Mouse (Mus musculus) limb, embryonic 13.5 days (tissue): Measurements from ENCODE around the gene Dpt. TPM values are rescaled to one million over a fixed set of nuclear protein-coding genes. Genes with fewer than 3 reads are reported as not detected.
"Not testable (repeated sequence)": the region's sequence is repeated elsewhere in the genome, so short reads cannot be mapped to it uniquely, and the experiment has no call there.

ENCODE experiments used
- ATAC-seq: fragments of 200-750 bp; cut with Nextera tagmentation; 2 replicates; pipeline ENCODE4 v1.8.0; 2017; ENCODE audit warnings: low read depth, moderate number of reproducible peaks, moderate TSS enrichment; ENCODE audit not compliant: low FRiP score
- H3K27ac ChIP-seq: fragments of 300-500 bp; sonication (generic); 2 replicates; pipeline ENCODE4 v1.5.1; 2015; ENCODE audit warnings: inconsistent platforms, mild to moderate bottlenecking, moderate library complexity
- H3K27me3 ChIP-seq: fragments of 300-500 bp; sonication (generic); 2 replicates; pipeline ENCODE4 v1.6.1; 2015; ENCODE audit warnings: mild to moderate bottlenecking, inconsistent platforms
- H3K36me3 ChIP-seq: fragments of 300-500 bp; sonication (generic); 2 replicates; pipeline ENCODE4 v1.6.1; 2015; ENCODE audit warnings: inconsistent platforms, mild to moderate bottlenecking, moderate library complexity
- H3K4me1 ChIP-seq: fragments of 300-500 bp; sonication (generic); 2 replicates; pipeline ENCODE4 v1.6.1; 2015; ENCODE audit warnings: inconsistent platforms
- H3K4me2 ChIP-seq: fragments of 300-500 bp; sonication (generic); replicated peaks from 2 replicates; pipeline ENCODE4 v1.6.1; 2015; ENCODE audit warnings: inconsistent platforms, mild to moderate bottlenecking, moderate library complexity
- H3K4me3 ChIP-seq: fragments of 300-500 bp; sonication (generic); 2 replicates; pipeline ENCODE4 v1.5.1; 2015; ENCODE audit warnings: moderate library complexity, mild to moderate bottlenecking, inconsistent platforms
- H3K9ac ChIP-seq: fragments of 300-500 bp; sonication (generic); 2 replicates; pipeline ENCODE4 v1.6.1; 2015; ENCODE audit warnings: mild to moderate bottlenecking, inconsistent platforms
- H3K9me3 ChIP-seq: fragments of 300-500 bp; sonication (generic); 2 replicates; pipeline ENCODE4 v1.6.1; 2016; ENCODE audit warnings: inconsistent platforms
- WGBS: fragments of 180-500 bp; shearing (Covaris S2); methylation state at CpG from one replicate; pipeline ENCODE4 v1.1.7; 2015; 5-methylcytosine and 5-hydroxymethylcytosine counted together
- polyA plus RNA-seq: library from polyadenylated mRNA; unstranded; fragments of >200 nt; fragmentation: Nextera tagmentation; extraction: Ambion mirVana; gene quantifications from 2 replicates; pipeline ENCODE4 v1.2.1, GENCODE M21; 2015

Dpt gene
- polyA plus RNA-seq, result 6.3 and 7.2 TPM in 2 replicates

- peak; percentile 54; the same call in 1 of the 2 replicates for ATAC-seq
Measured at GRCm38 (mm10) chr1:164796471-164796870, at the start of gene Dpt. Gene Dpt, plus strand, starts transcription at chr1:164796644.

GRCm38 (mm10) chr1:164753736-164754135 lies 42.7 kb upstream of the Dpt start:
- Histone ChIP-seq H3K36me3 (no peaks in the 10 kb centered on the region), H3K9me3 (no peaks in the 10 kb centered on the region), H3K9ac (no peak overlapping the region), H3K4me1 (peaks cover 6% of the 10 kb centered on the region), H3K27ac (no peak overlapping the region), H3K4me2 (no peak overlapping the region), H3K27me3 (no peaks in the 10 kb centered on the region), H3K4me3 (no peak overlapping the region)
- WGBS, result 95% methylated on average over 4 of the region's 4 CpGs
- ATAC-seq, result no peak

More at GRCm38 (mm10) chr1:164796471-164796870, at the start of gene Dpt:
- Histone ChIP-seq H3K4me2 (peak within 1 kb of the TSS; percentile 42), H3K36me3 (no peaks in the 10 kb centered on the region), H3K27ac (no peak within 1 kb of the TSS; the same call in 1 of the 2 replicates), H3K4me3 (no peak within 1 kb of the TSS), H3K9me3 (no peaks in the 10 kb centered on the region), H3K27me3 (no peaks in the 10 kb centered on the region), H3K9ac (no peak within 1 kb of the TSS), H3K4me1 (peaks cover 33% of the 10 kb centered on the region)
- 50% methylated on average over 8 of the region's 8 CpGs for WGBS

GRCm38 (mm10) chr1:164755671-164756070 lies 40.8 kb upstream of the Dpt start:
- Histone ChIP-seq H3K4me3 (no peak overlapping the region), H3K36me3 (no peaks in the 10 kb centered on the region), H3K4me1 (peaks cover 14% of the 10 kb centered on the region), H3K9ac (no peak overlapping the region), H3K27ac (no peak overlapping the region), H3K27me3 (no peaks in the 10 kb centered on the region), H3K9me3 (no peaks in the 10 kb centered on the region), H3K4me2 (no peak overlapping the region)
- peak; percentile 66; the same call in 1 of the 2 replicates for ATAC-seq
- 43% methylated on average over 3 of the region's 3 CpGs for WGBS

- H3K4me2 ChIP-seq, result no peak overlapping the region
- H3K36me3 ChIP-seq, result no peaks in the 10 kb centered on the region
- ATAC-seq, result no peak
- H3K4me3 ChIP-seq, result no peak overlapping the region
- no peak overlapping the region for H3K27ac ChIP-seq
- H3K9me3 ChIP-seq, result no peaks in the 10 kb centered on the region
- 75% methylated on average over 2 of the region's 2 CpGs for WGBS
- H3K4me1 ChIP-seq, result peaks cover 14% of the 10 kb centered on the region
- no peak overlapping the region for H3K9ac ChIP-seq
- no peaks in the 10 kb centered on the region for H3K27me3 ChIP-seq
Measured at GRCm38 (mm10) chr1:164756951-164757350, 39.5 kb upstream of the Dpt start.

GRCm38 (mm10) chr1:164758401-164758800 lies 38.0 kb upstream of the Dpt start:
- Histone ChIP-seq H3K27me3 (no peaks in the 10 kb centered on the region), H3K4me1 (peaks cover 14% of the 10 kb centered on the region), H3K4me2 (no peak overlapping the region), H3K4me3 (no peak overlapping the region), H3K27ac (no peak overlapping the region), H3K36me3 (no peaks in the 10 kb centered on the region), H3K9ac (no peak overlapping the region), H3K9me3 (no peaks in the 10 kb centered on the region)
- WGBS, result 67% methylated on average over 2 of the region's 2 CpGs
- ATAC-seq, result no peak

- no peak for ATAC-seq
- Histone ChIP-seq H3K27ac (no peak overlapping the region), H3K36me3 (no peaks in the 10 kb centered on the region), H3K4me1 (peaks cover 10% of the 10 kb centered on the region), H3K27me3 (no peaks in the 10 kb centered on the region), H3K4me3 (no peak overlapping the region), H3K9me3 (no peaks in the 10 kb centered on the region), H3K4me2 (no peak overlapping the region), H3K9ac (no peak overlapping the region)
- 62% methylated on average over 2 of the region's 2 CpGs for WGBS
Measured at GRCm38 (mm10) chr1:164762276-164762675, 34.2 kb upstream of the Dpt start.

GRCm38 (mm10) chr1:164766646-164767045 lies 29.8 kb upstream of the Dpt start:
- H3K27ac ChIP-seq, result no peak overlapping the region
- no peak overlapping the region for H3K4me3 ChIP-seq
- H3K4me2 ChIP-seq, result no peak overlapping the region
- no peaks in the 10 kb centered on the region for H3K36me3 ChIP-seq
- no peaks in the 10 kb centered on the region for H3K27me3 ChIP-seq
- H3K9me3 ChIP-seq, result no peaks in the 10 kb centered on the region
- H3K9ac ChIP-seq, result no peak overlapping the region
- no peaks in the 10 kb centered on the region for H3K4me1 ChIP-seq
- WGBS, result 74% methylated on average over 3 of the region's 3 CpGs
- no peak for ATAC-seq

- H3K9me3 ChIP-seq, result peaks cover 12% of the 10 kb centered on the region; the same call in 1 of the 2 replicates
- WGBS, result 57% methylated on average over 7 of the region's 7 CpGs
- no peak overlapping the region for H3K4me2 ChIP-seq
- no peak overlapping the region for H3K27ac ChIP-seq
- H3K27me3 ChIP-seq, result no peaks in the 10 kb centered on the region
- no peaks in the 10 kb centered on the region for H3K36me3 ChIP-seq
- peak; percentile 71 for ATAC-seq
- H3K4me1 ChIP-seq, result no peaks in the 10 kb centered on the region
- H3K4me3 ChIP-seq, result no peak overlapping the region
- H3K9ac ChIP-seq, result no peak overlapping the region
Measured at GRCm38 (mm10) chr1:164770611-164771010, 25.8 kb upstream of the Dpt start.

GRCm38 (mm10) chr1:164780851-164781510 lies 15.5 kb upstream of the Dpt start:
- peaks cover 4% of the 10 kb centered on the region; the same call in 1 of the 2 replicates for H3K9me3 ChIP-seq
- no peak overlapping the region for H3K4me3 ChIP-seq
- peaks cover 20% of the 10 kb centered on the region for H3K4me1 ChIP-seq
- H3K4me2 ChIP-seq, result no peak overlapping the region
- no peaks in the 10 kb centered on the region for H3K36me3 ChIP-seq
- no peak overlapping the region for H3K27ac ChIP-seq
- WGBS, result 28% methylated on average over 7 of the region's 7 CpGs
- no peaks in the 10 kb centered on the region for H3K27me3 ChIP-seq
- ATAC-seq, result peak; percentile 66
- no peak overlapping the region for H3K9ac ChIP-seq

GRCm38 (mm10) chr1:164786165-164786564 lies 10.3 kb upstream of the Dpt start:
- ATAC-seq, result no peak
- Histone ChIP-seq H3K4me1 (peaks cover 21% of the 10 kb centered on the region), H3K9me3 (no peaks in the 10 kb centered on the region), H3K4me2 (no peak overlapping the region), H3K27me3 (no peaks in the 10 kb centered on the region), H3K27ac (no peak overlapping the region), H3K36me3 (no peaks in the 10 kb centered on the region), H3K4me3 (no peak overlapping the region), H3K9ac (no peak overlapping the region)
- 87% methylated on average over 5 of the region's 5 CpGs for WGBS

GRCm38 (mm10) chr1:164787771-164788170 lies 8.7 kb upstream of the Dpt start:
- WGBS, result 34% methylated on average over 7 of the region's 7 CpGs

GRCm38 (mm10) chr1:164788292-164788691 lies 8.2 kb upstream of the Dpt start:
- Histone ChIP-seq H3K27me3 (no peaks in the 10 kb centered on the region), H3K36me3 (no peaks in the 10 kb centered on the region), H3K4me1 (peaks cover 11% of the 10 kb centered on the region), H3K4me2 (no peak overlapping the region), H3K9ac (no peak overlapping the region), H3K27ac (no peak overlapping the region), H3K9me3 (no peaks in the 10 kb centered on the region), H3K4me3 (no peak overlapping the region)
- ATAC-seq, result no peak
- WGBS, result 88% methylated on average over 7 of the region's 7 CpGs

More at GRCm38 (mm10) chr1:164787771-164788170, 8.7 kb upstream of the Dpt start:
- no peaks in the 10 kb centered on the region for H3K27me3 ChIP-seq
- peak; percentile 57; the same call in 1 of the 2 replicates for ATAC-seq
- H3K9ac ChIP-seq, result no peak overlapping the region
- H3K36me3 ChIP-seq, result no peaks in the 10 kb centered on the region
- H3K4me3 ChIP-seq, result no peak overlapping the region
- H3K4me2 ChIP-seq, result no peak overlapping the region
- no peaks in the 10 kb centered on the region for H3K9me3 ChIP-seq
- H3K4me1 ChIP-seq, result peaks cover 11% of the 10 kb centered on the region
- H3K27ac ChIP-seq, result no peak overlapping the region

GRCm38 (mm10) chr1:164790296-164790695 lies 6.1 kb upstream of the Dpt start:
- H3K4me3 ChIP-seq, H3K9ac ChIP-seq, H3K9me3 ChIP-seq, H3K27ac ChIP-seq, H3K36me3 ChIP-seq, H3K27me3 ChIP-seq, ATAC-seq, H3K4me2 ChIP-seq: not testable (repeated sequence)
- 94% methylated on average over 12 of the region's 12 CpGs for WGBS
- peaks cover 11% of the 10 kb centered on the region for H3K4me1 ChIP-seq
